Mouse (Mus musculus) T-helper 1 cell (primary cell): ENCODE data around the gene Slc36a4.

Experiments
- in situ Hi-C: fragments of 300-600 bp; cut with MboI, MseI; formaldehyde crosslinking; loops from one replicate; pipeline ENCODE4 v1.15.1; 2025; ENCODE audit warnings: high pct_unique_total_duplicates

Slc36a4 gene

GRCm38 (mm10) chr9:15721226-15721833 lies 11.8 kb downstream of the Slc36a4 start:
- in situ Hi-C loops: loop anchor here (10.0 kb wide), 1 partner anchor 817 kb away; the partner anchor contains the start of gene Izumo1r

DNA sequence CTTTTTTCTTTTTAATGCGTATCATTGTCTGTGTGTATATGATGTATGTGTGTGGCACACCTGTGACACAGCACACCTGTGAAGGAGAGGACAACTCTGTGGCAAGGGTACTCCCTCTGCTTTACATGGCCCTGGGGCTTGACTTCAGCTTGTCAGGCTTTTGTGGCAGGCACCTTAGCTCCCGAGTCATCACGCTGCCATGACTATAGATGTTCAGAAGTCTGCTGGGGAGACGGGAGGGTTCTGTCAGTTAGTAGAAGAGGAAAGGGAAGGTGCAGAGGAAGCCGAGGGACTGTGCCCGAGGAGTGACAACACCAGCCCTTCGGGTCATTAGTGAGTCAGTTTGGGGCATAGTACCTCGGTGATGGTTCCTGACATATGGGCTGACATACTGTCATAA lies 13.0 kb downstream of the Slc36a4 start:
- in situ Hi-C loops: loop anchor here (10.0 kb wide), 1 partner anchor 818 kb away; the partner anchor contains the start of gene Izumo1r

DNA sequence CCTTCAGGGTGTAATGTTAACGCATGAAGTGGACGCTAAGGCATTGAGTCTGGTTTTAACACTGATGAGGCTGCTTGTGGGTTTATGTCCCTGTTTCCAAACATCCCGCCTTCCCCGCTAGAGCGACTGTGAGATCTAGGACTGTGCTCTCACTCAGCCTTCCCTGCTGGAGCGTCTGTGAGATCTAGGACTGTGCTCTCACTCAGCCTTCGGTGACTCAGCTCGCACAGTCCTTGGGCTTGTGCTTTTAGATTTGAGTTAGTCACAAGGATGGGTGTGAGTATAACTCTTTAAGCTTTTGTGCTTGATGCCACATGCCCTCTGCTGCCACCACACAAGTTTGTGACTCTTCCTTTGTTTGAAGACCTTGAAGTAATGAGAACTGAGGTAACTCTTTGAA lies 17.6 kb downstream of the Slc36a4 start:
- in situ Hi-C loops: loop anchor here (10.0 kb wide), 1 partner anchor 822 kb away; the partner anchor contains the start of gene Izumo1r

DNA sequence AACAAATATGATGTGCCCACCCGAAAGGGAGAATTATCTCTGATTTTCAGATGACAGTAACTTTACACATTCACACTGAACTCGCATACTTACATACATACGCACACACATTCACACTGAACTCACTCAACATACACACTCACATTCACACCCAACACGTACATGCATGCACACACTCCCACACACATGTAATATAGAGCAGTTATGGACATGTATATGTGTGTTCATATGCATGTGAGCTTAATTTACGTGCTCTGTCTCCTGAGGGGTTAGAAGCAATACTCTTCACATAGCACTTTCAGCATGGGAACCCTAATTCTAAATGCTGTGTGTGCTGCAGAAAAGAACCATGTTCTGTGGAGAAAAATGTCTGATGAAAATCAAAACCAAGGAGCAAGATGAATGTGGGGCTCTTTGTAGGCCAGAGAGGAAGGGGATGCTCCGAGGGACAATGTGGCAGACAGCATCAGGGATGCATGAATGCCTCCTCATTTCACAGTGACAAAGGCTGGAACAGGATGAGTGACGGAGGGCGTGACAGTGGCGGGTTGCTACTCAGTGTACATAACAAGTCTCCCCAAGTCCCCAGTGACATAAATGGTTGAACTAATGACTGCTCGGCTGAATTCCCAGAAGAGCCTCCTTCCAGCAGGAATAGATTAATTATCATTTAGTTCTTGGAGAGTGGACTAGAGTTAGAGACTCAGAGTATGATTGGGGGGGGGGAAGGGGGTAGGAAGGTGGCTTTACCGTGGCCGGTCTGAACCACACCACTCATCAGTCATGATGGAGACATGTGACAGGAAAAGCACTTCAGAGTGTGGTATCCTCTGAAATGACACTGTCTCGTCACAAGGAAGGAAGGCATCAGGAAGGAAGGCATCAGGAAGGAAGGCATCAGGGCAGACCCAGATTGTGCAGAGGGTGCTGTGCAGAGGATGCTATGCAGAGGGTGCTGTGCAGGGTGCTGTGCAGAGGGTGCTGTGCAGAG lies 22.5 kb downstream of the Slc36a4 start:
- in situ Hi-C loops: no loop called here

GRCm38 (mm10) chr9:15734056-15734866 lies 24.7 kb downstream of the Slc36a4 start:
- in situ Hi-C loops: no loop called here

DNA sequence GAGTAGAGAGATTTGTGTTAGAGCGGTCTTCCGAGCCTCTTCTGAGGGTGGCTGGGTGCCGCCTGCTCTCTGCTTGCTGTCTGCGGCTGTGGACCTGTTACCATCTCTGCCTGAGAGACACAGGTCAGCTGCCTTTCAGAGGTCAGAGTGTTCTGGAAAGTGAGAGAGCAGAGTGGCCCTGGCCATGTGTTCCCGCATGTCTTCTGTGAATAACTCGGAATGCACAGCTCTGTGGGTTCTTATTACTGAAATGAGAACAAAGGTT lies 25.3 kb downstream of the Slc36a4 start:
- in situ Hi-C loops: no loop called here

DNA sequence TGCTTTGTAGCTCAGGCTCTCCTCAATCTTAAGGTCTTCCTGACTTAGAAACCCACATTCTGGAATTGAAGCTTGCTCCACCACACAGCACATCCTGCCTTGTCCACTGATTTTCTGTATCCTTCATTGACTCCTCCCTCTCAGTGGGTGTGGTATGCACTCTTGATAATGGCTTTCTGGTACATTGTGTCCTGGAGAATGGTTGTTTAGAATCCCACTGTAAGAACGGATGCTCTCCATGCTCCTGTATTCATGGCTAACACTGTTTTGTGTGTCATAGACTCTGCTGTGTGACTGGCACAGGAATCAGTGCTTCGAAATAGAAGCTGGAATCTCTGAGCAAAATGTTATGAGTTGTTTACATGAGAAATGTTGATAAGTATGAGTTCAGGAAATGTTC lies 28.0 kb downstream of the Slc36a4 start:
- in situ Hi-C loops: no loop called here

DNA sequence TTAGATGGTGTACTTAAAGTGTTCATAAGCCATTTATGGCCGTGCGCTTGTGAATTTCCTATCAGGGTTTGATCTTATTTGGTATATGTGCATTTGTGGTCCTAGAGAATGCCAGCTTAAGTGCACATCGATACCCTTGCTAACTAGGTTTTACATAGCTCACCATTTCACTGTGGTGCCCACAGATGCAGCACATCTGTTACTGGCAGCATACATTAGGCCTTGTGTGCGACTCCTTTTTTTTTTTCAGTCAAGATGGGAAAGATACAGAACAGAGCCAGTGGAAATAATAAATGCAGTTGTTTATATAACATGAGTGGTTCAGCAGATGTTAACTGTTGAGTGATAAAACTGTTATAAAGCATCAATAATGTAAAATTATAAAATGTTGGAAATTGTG lies 31.9 kb downstream of the Slc36a4 start:
- in situ Hi-C loops: no loop called here

GRCm38 (mm10) chr9:15741931-15742330 lies 32.4 kb downstream of the Slc36a4 start:
- in situ Hi-C loops: no loop called here

- in situ Hi-C loops: no loop called here
Observed at GRCm38 (mm10) chr9:15745985-15746607, 36.6 kb downstream of the Slc36a4 start.

GRCm38 (mm10) chr9:15746636-15747035 lies 37.1 kb downstream of the Slc36a4 start:
- in situ Hi-C loops: no loop called here

DNA sequence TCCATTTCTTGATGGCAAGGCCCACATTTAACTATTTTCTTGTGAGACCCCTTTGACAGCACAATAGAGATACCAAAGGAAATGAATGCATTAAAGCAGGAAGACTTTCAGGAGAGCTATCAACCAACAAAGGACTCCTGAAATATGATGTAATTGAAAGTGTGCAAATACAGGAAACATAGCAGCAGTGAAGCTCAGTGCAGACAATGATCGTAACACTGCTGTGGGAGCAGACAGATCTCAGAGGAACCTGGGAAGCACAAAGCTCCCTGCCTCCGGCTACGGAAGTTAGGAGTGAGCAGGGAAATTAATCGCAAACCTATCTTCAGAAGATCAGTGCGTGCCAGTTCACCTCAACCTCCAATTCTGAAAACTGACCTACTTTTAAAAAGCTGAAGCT lies 38.8 kb downstream of the Slc36a4 start:
- in situ Hi-C loops: no loop called here

DNA sequence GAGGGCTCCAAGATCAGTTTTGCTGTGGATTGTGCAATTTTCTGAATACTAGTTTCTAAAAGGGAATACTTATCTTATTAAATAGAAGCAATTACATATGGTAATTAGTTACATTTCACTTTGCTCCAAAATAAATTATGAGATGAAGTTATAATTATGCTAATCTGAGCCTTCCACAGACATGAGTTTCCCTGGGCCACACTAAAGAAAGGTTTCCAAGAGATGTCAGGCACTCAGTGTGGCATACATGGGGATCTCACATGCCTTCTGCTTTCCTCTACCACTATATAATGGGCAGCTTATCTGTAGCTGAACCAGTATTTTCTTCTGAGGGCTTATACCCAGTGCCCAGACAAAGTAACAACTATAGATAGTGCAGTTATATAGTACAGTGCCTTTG lies 49.8 kb downstream of the Slc36a4 start:
- in situ Hi-C loops: no loop called here

- in situ Hi-C loops: no loop called here
Observed at GRCm38 (mm10) chr9:15766379-15766778, 56.8 kb downstream of the Slc36a4 start.

- in situ Hi-C loops: no loop called here
Observed at GRCm38 (mm10) chr9:15766821-15767220, 57.3 kb downstream of the Slc36a4 start.

GRCm38 (mm10) chr9:15772766-15773165 lies 63.2 kb downstream of the Slc36a4 start:
- in situ Hi-C loops: loop anchor here (5.0 kb wide), 1 partner anchor 100 kb away; the partner anchor contains the start of gene Mtnr1b

DNA sequence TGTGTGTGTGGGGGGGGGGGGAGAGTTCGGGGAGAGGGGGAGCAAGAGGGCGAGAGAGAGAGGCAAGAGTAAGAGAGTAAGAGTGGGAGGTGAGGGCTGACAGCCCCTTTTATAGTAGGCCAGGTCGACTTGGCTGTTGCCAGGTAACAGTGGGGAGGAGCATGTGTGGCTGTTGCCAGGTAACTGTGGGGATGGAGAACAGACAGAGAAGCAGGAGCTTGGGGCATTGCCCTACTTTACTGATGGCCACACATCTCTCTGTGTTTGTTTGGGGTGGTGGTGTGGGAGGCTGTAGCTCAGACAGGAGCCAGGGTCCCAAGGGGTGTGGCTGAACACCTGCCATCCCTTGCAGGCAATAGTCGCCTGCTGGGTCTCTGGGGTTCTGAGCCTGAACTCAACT lies 63.9 kb downstream of the Slc36a4 start:
- in situ Hi-C loops: loop anchor here (5.0 kb wide), 1 partner anchor 99 kb away; the partner anchor contains the start of gene Mtnr1b

DNA sequence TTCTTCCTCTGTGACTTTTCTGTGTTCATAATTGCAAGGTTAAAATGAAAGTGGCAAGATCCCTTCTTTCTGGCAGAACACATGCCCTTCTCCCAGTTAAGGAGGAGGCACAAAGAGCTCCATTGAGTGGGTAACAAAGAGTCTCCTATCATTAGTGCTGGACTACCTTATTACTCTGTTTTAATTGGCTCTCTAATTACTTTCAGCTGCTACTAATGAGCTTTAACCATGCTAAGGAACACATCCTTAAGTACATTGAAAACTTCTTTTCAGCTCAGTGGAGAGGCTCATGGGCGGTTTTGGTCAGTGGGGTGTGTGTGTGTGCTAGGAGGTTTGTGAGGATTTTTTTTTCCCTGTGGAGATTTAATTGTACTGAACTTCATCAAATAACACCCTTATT lies 65.4 kb downstream of the Slc36a4 start:
- in situ Hi-C loops: loop anchor here (5.0 kb wide), 1 partner anchor 97 kb away; the partner anchor contains the start of gene Mtnr1b

- in situ Hi-C loops: no loop called here
Observed at GRCm38 (mm10) chr9:15781936-15782335, 72.4 kb downstream of the Slc36a4 start.

DNA sequence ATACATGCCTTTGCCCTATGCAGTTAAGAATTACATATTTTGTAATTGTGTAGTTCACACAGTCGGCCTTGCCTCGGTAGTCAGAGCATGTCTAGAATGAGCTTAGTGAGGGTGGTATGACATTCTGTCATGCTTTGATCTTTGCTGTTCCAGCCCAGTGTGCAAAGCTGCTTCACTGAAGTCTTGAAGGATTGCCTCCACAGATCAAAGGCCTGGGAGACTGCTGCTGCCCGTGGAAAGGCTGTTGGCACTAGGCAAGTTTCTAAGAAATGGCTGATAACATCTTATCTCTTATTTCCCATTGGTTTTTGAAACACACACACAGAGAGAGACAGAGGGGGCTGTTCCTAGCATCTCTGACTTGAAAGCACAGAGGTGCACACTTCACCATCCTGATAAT lies 76.7 kb downstream of the Slc36a4 start:
- in situ Hi-C loops: no loop called here

DNA sequence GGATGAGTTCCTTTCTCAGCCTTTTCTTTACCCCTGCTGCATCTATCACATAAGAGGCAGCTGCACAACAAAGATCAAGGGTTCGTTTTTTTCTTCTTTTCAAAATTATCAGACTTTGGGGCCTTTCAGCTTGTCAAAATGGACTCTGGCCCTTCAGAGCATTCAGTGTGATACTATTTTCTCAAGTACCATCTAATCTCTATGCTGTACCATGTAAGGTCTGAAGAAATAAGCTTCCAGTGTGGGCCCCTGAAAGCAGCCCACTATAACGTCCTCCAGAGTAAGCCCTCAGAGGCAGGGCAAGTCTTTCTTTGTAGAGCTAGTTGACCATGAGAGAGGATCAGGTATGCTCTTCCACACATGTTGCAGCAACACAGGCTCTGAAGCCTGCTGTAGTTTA lies 77.1 kb downstream of the Slc36a4 start:
- in situ Hi-C loops: no loop called here
